Mouse (Mus musculus) urinary bladder, postnatal 4 days (tissue): ENCODE results near the gene Osm.

Source experiments
- DNase-seq, 2 experiments: peaks; one replicate each; pipeline ENCODE4 v3.0.0; 2021 to 2022; ENCODE audit warnings: low spot score in 2 of 2

Gene Osm

GRCm38 (mm10) chr11:4268500-4268899 is 32.3 kb downstream of the Osm start:
- DNase-seq = no peak

GRCm38 (mm10) chr11:4270744-4271459 is 34.7 kb downstream of the Osm start:
- DNase-seq = peak in 1 of 2 experiments; percentile 72

GRCm38 (mm10) chr11:4271544-4271943 is 35.3 kb downstream of the Osm start:
- DNase-seq = no peak

- DNase-seq = peak in 1 of 2 experiments; percentile 59
Measured at GRCm38 (mm10) chr11:4276411-4276861, 40.2 kb downstream of the Osm start.

GRCm38 (mm10) chr11:4279909-4280308 is 43.7 kb downstream of the Osm start:
- DNase-seq = no peak

- no peak for DNase-seq
Measured at GRCm38 (mm10) chr11:4281852-4282251, 45.6 kb downstream of the Osm start.

GRCm38 (mm10) chr11:4283627-4284026 is 47.4 kb downstream of the Osm start:
- DNase-seq = peak in 1 of 2 experiments; percentile 63

GRCm38 (mm10) chr11:4289280-4289679 is 53.1 kb downstream of the Osm start:
- no peak for DNase-seq
